Mouse (Mus musculus): Measurements from ENCODE around the gene Gpc6. TPM values are rescaled to one million over a fixed set of nuclear protein-coding genes. Genes with fewer than 3 reads are reported as not detected.

The Gpc6 gene
- total RNA-seq, 4 experiments from 2014 or later = 7.7 to 10.5 (median 9.2) TPM

DNA sequence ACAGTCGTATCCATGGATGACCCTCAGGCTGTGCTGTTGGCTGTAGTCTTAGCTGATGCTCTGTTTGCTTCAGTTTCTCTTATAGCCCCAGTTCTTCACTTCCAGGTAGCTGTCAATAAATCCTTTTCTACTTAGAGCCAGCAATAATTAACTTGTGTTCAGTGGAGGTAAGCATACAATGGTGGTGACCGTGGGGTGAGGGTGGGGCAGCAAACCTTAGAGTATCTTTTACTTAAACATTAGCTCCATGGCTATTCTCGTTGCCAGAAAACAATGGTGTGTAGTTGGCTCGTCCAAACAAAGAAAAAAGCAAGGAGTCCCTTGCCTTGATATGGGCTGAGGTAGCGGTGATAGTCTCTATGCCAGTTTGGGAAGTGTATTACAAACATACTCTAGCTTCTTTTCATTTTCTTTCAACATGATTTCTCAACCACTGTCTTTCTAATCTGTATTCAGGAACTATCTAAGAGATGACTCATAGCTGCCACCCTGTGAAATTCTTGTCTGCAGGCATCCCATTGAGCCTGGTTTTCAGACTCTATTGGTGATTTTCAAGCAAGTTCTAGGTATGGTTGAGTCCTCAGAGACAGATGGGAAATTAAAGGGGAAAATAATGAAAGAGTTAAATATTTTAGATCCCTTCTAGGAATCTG, 22.9 kb downstream of the Gpc6 start:
- DNase-seq (ENCODE audit: low spot score) = no peak

DNA sequence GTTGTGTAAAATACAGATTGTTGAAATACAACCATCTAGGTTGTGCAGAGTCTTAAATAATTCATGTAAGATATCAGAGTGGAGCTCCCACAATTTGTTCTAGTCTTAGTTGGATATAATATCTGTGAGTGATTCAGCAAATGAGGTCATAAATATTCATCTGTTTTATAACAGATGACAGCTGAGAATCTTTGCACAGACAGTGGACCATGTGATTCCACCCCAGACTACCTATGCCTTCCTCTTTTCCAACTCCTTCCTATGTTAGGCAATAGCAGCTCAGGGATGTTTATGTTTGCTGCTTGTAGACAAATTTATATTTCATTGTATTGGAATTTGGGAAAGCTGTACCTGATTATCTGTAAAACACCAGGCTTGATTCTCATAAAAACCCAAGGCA, 32.0 kb downstream of the Gpc6 start:
- no peak for DNase-seq (ENCODE audit: low spot score)

DNA sequence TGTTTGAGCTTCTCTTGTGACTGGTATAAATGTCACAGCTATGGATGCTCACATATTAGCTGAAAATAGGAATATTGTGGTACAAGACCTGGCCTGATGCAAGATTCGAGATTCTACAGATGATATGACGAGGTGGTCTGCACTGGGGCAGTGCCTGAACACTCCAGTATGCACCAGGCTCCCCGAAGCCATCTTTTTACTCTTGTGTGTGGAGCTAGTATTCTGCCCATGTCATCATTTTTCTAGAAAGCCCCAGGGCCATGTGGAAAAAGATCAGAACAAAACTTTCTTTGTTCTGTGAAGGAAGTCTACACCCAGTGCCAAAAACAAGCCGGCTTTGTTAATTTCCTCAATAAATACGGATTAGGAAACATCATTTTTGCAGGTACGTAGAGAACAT, 39.7 kb downstream of the Gpc6 start:
- DNase-seq (ENCODE audit: low spot score) = no peak

DNA sequence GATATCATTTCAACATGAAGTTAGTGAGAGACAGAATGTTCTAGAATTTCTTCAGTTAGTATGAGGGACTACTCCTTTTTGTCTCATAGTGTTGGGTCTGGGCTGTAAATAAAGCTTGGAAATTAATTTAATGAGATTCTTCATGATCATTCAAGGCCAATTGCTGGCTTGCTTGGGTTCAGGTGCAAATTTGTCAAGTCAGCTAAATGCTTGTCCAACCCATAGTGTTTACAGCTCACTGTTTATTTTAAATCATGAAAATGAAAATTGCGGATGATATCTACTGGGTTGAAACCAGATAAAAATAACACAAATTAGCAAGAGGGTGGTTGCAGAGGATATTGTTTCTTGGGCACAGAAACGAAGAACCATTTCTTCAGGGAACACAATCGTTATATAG, 49.6 kb downstream of the Gpc6 start:
- no peak for DNase-seq (ENCODE audit: low spot score)

DNA sequence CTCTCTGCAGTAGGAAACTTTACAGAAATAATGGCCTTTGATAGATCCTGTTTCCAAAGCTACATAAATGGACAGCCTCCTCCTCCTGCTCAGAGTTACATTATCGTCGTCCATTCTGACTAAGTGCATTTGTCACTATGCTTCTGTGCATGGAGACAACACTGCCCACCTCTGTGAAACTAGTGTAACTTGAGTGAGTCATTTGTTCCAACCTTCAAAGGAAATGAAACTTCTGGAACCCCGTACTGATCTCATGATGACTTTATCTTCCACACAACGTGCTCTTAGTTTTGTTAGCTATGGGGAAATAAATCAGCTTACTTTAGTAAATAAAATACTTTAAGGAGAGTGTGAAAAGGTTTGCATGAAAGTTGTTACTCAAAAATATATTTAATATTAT, 50.1 kb downstream of the Gpc6 start:
- DNase-seq (ENCODE audit: low spot score) = no peak

DNA sequence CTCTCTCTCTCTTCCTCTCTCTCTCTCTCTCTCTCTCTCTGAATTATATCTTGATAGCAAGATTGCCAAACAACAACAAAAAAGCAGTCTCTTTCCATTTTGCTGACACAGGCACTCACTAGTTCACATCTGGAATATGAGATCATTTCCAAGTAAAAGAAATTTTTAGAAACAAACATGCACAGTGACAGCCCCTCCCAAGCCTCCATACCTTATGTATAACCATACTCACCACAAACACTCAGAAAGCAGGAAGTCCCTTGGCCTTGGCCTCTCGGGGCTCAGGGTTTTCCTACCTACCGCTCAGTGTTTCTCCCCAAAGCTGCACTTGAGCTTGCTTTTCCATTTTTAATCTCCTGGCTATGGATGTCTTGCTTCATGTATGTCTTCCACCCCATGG, 52.1 kb downstream of the Gpc6 start:
- no peak for DNase-seq (ENCODE audit: low spot score)

DNA sequence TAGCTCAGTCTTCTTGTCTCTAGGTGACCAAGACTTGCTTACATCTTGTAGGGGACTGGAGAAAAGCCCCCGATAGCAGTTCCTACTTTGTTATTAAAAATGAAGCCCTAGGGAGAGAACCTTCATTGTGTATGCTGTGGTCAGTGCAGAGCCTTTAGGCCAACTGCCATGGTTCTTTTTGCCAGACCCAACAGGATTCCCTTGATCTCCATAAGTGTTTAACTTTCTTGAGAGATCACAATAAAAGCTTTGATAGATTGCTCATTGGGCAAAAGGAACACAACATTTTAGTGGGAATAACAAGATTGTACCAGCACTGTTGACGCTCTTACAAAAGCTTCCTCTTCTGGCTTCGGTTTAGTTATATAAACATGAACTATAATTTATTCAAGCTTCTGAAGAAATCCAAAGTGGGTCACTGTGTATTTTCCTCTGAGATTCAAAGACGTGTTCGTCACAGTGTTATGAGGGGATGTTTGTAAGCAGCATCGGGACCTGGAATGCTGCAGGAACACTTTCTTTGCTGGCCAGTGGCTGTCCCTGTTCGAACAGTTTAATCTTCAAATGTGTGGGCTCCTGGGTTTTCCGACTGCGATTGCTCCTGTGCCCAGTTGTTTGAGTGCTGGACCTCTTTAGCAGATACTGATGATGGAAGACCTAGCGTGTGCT, 54.7 kb downstream of the Gpc6 start:
- no peak for DNase-seq (ENCODE audit: low spot score)

DNA sequence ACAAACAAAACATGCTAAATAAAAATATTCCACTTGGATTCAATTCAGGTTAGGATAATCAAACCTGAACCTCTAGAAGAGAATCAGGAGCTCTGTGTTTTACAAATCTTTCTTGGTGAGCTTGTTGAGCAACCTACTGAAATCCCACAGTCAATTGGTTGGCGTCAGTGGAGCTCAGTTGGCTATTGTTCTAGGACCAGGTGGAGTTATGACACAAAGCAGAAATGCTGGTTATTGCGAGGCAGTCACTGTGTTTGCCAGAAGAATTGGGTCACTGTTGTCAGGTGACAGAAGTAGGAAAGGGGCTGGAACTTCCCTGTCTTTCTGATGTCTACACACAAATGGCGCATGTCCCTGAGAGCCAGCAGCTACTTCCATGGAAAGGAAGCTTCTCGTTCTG, 56.6 kb downstream of the Gpc6 start:
- no peak for DNase-seq (ENCODE audit: low spot score)

DNA sequence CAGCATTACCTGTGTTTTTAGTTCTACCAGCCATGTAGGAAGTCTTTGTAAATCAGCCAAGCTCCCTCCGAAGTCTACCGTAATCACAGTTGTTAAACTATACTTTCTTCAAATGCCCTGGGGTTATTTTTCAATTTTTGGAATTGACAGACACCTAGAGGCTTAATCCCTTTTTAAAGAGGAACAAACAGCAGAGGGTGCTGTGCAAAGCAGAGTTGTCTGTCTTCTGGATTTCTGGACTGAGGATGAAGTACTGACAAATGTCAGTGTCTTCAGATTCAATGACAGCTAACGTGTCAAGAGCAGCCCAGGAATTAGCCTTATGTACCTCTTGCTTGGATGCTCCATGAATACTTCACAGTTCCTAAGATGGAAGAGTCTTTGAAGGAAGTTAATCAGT, 62.2 kb downstream of the Gpc6 start:
- DNase-seq (ENCODE audit: low spot score) = no peak

DNA sequence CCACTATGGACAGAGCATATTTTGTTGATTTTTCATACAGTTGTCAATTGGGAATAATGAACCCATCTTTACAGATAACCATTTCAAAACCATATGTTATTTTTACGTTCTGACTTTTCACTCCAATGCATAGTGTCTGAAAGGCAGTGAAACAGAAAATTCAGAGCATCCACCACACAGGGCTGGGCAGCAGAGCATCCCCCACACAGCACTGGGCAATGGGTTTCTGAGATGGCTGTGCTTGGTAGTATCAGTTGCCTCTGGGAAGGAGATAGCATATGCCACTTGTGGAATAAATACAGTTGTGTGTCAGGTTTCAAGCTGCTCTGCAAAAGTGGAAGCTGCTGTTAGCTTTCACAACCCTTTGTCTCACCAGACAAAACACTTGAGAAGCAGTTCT, 75.3 kb downstream of the Gpc6 start:
- DNase-seq (ENCODE audit: low spot score) = no peak

DNA sequence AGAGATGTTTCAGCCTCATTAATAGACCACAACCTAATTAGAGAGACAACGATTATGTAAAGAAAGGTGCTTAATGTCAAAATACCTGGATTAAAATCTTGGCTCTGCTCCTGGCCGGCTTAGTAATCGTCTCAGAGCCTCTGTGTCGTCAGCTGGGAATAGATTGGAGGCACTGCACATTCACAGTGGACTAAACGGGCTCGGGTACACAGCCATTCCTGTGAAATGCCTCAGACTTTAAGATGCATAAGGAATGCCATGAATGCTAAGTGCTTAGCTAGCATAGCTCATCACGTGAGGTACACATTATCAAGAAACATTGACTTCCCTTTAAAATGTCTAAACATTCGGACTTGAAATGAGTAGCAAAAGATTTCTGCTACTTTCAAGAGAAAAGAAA, 77.2 kb downstream of the Gpc6 start:
- DNase-seq (ENCODE audit: low spot score) = no peak

DNA sequence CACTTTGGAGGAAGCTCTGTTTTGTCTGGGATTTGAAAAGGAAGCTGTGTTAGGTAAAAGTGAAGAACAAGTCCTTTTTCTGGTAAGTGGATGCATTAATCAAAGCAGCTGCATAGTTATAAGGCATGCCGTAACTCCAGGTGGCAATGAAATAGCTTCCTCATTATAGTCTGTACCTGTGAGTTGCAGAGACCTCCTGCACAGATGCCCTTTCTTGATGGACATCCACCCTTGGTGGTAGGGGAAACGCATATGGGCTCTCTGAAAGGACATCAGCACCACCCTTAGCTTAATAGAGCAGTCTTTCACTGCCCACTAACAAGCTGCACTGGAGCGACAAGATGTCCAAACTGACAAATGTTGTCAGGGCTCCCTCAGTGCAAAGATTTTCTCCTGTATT, 83.7 kb downstream of the Gpc6 start:
- DNase-seq (ENCODE audit: low spot score) = no peak

DNA sequence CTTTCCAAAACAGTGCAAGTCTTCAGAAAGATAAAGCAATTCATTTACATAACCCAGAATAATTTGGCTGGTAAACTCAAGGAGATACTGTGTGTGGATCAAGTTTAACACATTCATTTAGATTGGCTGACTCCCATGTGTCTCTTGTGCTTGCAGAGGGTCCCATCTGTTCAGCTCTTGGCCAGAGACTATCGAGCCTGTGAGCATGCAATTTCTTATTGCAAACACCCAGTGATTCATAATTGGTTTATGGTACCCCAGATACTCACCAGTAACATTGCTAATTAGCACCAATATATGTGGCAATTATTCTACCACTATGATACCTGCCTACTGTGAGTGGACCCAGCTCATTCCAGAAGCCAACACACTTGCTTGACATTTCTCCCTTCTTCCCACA, 87.9 kb downstream of the Gpc6 start:
- no peak for DNase-seq (ENCODE audit: low spot score)

DNA sequence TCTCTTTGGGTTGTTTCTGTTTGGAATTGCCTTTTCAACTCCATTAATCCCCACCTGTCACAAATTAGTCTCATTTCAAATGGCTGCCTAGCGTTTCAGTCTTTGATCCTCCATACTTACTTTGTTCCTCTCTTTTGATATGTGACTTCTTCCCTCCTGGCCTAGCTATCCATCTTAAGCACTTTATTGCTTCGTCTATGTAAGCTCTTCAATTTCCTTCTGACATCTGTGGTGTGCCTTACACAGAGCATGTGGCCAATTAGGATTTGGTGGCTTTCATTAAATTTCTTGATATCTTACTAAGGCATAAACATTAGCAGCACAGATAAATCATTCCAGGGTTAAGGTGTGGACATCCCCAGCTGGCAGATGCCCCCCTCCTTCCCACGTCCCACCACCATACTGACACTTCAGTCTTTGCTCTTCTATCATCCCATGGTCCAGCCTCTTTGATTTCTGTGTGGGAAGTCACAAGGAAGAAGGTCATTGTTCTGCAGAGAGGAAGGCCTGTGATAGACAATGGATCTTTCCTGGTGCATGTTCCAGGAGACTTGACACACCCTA, 88.5 kb downstream of the Gpc6 start:
- no peak for DNase-seq (ENCODE audit: low spot score)

DNA sequence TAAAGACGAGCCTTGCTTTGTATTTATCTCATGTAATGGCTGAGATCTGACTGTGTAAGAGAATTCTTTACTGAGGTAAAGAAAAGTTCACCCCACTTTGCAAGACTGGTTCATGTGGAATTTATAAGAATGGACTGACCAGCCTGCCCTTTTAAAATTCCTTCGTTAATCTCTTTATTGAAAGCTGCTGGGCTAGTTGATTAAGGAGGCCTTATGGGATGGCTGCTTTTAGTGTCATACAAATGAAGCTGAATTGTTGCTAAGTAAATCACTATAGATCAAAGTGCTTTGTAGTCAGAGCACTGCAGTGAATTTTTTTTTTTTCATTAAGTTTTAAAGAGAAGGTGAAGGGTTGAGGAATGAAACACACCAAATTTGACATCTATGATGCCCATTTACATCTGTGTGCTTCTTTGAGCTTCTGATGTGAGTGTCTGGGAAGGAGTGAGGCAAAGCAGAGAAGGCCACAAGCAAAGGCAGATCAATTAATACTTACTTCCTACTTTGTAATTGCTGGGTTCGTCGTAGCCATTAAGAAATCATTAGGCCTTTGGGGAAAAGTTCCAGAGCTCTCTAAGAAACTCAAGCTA, 90.3 kb downstream of the Gpc6 start:
- no peak for DNase-seq (ENCODE audit: low spot score)

DNA sequence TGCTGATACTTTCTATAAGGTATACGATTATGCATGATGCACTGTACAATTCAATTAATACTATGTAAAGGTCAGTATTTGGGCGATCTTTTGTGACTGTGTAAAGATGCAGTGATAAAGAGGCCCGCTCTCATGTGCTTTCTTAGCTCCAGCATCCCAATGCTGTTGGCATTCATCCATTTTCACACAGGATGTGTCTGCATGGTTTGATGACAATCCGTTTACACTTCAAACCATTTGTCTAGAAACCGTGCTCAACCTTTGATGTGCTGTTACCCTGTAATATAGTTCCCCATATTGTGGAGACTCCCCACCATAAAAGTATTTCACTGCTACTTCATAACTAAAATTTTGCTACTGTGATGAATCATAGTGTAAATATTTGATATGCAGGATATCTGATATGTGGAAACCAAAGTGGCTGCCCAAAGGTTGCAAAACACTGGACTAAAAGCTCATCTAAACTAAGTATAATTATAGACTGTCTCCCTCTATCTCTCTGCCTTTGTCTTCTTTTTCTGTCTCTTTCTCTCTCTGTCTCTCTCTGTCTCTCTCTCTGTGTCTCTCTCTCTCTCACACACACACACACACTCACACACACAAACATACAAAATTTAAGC, 97.2 kb downstream of the Gpc6 start:
- no peak for DNase-seq (ENCODE audit: low spot score)

DNA sequence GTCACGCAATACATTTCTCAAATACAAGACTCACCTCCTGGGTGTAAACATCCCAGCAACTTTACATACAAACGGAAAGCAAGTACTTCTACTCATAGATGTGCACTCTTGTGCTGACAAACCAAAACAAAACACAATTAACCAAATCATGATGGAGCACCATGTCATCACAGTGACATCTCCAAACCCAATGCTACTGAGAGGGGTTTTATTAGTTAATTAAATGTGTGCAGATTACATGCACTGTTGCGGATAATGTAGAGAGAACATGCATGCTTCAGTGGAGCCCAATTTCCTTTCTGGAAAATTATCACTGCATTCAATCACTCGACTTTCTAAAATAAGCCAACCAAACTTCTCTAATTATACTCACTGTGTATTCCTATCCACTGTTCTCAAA, 109.0 kb downstream of the Gpc6 start:
- DNase-seq (ENCODE audit: low spot score) = no peak

DNA sequence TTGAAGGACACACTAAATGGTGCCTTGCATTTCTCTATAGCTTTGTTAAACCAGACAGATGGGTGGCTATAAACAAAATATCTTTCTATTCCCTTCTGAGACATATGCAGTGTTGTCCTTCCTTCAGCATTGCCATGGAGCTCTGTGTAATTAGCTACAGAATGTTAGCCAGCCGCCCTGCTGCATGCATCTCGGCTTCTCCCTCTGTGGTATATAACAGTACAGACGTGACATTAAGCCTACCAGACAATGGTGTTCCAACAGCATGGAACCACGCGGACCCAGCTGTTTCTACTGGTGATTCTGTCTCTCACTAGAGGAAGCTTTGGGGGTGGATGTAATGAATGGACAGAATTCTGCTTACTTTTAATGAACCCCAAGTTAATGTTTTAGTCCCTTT, 115.9 kb downstream of the Gpc6 start:
- no peak for DNase-seq (ENCODE audit: low spot score)

DNA sequence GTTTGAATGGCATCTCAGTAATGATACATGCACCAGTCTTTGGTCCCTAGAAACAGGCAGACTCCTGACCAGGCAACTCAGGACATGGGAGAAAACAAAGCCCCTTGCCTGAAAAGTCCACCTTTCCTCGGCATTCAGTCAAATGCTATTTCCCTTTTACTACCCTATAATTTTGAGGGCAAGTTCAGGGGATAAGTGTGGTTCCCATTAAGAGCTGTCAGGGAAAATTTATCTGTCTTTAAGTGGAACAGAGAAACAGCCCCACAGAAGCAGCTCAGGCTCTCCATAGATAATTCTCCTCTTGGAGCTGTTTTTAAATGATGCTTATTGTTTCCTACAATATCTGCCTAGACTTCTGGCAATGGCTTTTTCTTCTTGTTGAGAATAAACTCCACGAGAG, 123.8 kb downstream of the Gpc6 start:
- DNase-seq (ENCODE audit: low spot score) = no peak

DNA sequence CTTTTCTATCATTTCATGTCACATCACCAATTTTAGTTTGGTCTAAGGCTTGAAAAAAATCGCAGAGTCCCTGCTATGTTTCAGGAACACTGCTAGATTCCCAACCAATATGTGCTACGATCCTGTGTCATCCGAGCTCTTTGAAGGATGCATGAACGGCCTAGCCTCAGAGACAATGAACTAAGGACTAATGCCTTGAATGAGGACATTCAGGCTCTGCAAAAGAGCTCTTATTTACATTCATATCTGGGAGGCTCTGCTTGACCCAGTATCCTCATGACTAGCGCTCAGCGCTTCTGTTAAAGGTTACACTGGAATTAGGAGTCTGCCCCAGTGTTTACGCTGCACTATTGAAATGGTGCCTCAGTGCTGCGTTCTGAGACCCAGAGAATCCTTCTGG, 125.8 kb downstream of the Gpc6 start:
- no peak for DNase-seq (ENCODE audit: low spot score)

DNA sequence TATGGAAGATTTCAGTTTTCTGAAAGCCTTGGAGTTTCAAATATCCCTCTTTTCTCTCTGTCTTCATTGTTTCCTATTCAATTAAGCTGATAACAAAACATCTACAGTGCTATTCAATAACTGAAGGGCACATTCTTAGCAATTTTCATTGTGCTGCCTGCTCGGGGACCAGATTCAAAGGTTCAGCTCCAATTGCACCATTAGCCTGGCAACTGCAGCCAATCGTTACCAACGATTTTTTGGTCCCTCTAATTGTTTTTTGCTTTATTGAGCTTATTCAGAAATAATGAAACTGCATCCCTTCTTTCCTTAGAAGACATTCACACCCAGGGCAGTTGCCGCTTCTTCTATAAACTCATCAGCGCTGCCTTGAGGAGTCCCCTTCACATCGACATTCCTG, 128.2 kb downstream of the Gpc6 start:
- DNase-seq (ENCODE audit: low spot score) = no peak

DNA sequence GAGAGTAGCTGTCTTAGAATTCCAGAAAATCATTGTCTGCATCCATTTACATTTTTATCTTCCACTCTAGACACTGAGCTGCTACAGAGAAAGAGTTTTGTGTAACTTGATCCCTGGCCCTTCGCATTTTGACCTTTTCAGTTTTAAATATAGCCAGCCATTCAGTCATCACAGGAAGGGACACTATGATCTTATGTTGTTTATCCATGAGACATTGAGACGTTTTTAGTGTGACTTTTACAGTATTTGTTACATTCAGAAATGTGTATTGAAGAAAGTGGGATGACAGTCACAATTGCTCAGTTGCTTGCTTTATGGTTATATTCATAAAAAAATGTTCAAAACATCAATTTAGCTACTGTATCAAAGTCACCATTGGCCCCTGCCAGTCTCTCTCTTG, 130.0 kb downstream of the Gpc6 start:
- no peak for DNase-seq (ENCODE audit: low spot score)

DNA sequence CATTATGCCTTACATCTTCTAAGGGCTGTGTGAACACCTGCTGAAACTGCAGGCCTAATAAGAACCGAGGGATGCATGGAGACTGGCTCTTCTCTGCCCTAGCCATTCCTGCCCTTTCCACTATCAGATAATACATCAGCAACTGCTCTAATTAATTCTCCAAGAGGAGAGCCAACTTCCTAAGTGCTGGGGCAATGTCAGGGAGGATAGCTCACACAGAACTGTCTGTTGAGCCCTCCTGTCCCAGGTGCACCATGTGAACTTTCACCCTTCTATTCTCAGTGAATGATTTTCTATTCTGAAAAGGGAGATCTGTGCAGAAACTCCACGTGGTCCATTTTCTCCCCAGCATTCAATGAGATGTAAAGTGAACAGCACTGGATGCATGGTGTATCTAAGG, 136.0 kb downstream of the Gpc6 start:
- DNase-seq (ENCODE audit: low spot score) = no peak

Measured in heart, adult 8-10 months (tissue).